Mouse (Mus musculus) right cerebral cortex, adult 18-20 months (tissue): ENCODE results near the gene Ehd1.

ENCODE experiments used
- DNase-seq: peaks from one replicate; pipeline ENCODE4 v3.0.0; 2022; ENCODE audit warnings: mixed read lengths

Gene Ehd1

DNA sequence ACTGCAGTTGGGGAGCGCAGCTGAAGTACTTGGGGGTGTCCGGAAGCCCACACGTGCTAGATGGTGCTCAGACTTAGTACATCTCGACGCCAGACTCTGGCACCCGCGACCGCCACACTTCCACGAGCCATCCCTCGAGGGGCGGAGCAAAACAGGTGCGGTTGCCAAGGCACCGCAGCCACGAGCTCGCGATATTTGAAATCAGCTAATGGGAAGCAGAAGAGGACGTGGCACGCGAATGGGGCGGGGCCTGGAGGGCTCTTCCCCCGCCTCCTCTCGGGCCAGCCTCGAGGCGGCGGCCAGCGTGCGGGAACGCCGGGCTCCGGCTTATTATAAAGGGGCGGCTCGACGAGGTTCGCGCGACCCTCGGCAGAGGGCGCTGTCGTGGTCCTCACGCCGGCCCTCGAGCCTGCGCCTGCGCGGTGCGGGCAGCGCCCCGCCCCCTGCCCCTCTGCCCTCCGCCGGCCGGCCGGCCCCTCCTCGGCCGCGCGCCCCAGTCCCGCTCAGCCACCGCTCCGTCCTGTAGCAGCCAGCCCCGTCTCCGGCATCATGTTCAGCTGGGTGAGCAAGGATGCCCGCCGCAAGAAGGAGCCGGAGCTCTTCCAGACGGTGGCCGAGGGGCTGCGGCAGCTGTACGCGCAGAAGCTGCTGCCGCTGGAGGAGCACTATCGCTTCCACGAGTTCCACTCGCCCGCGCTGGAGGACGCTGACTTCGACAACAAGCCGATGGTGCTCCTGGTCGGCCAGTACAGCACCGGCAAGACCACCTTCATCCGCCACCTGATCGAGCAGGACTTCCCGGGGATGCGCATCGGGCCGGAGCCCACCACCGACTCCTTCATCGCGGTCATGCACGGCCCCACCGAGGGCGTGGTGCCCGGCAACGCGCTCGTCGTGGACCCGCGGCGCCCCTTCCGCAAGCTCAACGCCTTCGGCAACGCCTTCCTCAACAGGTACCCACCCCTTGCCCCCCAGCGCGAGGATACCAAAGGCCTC, at the start of gene Ehd1:
Ehd1 (plus strand) TSS at position 300 of the 996 bp plus-strand sequence.
- DNase-seq = peak; percentile 97

DNA sequence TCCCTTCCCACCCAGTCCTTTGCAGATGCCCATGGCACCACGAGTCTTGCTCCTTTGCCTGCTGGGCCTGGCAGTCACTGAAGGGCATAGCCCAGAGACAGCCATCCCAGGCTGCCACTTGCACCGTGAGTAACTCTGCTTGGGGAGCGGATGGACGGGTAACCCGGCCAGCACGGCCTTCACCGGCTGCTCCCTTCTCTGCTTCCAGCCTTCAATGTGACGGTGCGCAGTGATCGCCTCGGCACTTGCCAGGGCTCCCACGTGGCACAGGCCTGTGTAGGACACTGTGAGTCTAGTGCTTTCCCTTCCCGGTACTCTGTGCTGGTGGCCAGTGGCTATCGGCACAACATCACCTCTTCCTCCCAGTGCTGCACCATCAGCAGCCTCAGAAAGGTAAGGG, 49.8 kb upstream of the Ehd1 start:
- no peak for DNase-seq

DNA sequence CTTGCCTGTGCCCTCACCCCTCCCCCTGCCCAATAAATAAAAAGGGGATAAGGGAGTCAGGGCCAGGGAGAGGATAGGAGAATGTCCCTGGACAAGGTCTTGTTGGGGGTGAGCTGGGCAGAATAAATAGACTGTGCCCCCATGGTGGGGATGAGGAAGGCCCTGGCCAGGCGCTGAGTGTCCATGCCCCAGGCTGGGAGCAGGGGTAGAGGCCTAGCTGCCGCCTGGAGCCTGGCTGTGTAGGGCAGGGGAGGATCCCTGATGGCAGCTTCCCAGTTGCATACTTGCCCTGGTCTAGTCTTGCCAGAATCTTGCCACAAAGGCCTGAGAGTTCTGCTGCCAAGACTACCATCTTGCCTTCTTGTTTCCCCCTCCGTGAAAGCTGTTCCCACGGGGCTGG, 48.7 kb upstream of the Ehd1 start:
- no peak for DNase-seq

DNA sequence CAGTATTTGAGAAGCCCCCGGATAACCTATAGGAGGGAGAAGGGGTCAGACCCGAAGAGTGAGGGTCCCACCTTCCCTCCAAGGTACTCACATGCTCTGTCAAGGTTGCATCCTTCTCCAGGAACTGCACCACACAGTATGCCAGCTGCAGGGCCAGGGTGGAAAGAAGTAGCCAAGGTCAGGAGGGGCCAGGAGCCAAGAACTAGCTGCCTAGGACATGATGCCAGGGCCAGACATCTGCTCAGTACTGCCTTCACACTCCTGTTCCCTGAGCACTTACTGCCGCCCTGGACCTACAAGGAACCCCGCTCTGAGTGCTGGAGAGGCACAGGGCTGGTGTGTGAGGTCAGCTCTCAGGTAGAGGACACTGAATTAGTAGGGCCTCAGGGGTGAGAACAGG, 46.1 kb upstream of the Ehd1 start:
- DNase-seq = no peak

DNA sequence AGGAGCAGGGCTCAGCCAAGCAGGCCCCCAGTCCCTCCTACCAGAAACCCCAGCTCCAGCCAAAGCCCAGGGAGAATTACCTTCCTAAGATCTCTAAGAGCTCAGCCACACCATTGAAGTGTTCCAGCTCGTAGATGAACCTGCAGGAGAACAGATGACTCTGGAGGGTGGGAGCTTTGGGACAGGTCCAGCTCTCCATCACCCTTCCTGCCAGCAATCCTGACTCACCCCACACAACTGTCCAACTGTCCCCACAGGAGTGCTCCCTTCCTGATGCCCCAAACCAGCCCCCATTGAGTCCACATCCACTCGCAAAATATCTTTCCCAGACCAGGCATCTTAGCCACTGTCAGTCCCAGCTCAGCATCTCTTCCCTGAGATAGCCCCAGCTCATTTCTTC, 45.5 kb upstream of the Ehd1 start:
- DNase-seq = no peak

DNA sequence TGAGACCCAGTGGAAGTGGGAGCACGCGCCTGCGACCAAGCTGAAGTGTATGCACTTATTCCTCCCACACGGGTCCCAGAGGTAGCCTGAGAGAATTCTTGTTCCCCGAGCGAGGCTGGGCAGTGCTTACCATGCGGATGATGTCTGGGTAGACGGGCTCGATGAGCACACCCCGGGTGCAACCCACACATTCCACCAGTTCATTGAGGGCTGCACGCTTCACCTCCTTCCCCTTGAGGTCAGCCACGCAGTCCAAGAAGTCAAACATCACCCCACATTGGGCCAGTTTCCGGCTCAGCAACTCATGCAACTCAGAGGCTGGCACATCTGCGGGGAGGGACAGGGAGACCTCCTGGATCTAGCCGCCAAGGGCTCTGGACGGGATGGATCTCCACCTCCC, 42.9 kb upstream of the Ehd1 start:
- DNase-seq = no peak

DNA sequence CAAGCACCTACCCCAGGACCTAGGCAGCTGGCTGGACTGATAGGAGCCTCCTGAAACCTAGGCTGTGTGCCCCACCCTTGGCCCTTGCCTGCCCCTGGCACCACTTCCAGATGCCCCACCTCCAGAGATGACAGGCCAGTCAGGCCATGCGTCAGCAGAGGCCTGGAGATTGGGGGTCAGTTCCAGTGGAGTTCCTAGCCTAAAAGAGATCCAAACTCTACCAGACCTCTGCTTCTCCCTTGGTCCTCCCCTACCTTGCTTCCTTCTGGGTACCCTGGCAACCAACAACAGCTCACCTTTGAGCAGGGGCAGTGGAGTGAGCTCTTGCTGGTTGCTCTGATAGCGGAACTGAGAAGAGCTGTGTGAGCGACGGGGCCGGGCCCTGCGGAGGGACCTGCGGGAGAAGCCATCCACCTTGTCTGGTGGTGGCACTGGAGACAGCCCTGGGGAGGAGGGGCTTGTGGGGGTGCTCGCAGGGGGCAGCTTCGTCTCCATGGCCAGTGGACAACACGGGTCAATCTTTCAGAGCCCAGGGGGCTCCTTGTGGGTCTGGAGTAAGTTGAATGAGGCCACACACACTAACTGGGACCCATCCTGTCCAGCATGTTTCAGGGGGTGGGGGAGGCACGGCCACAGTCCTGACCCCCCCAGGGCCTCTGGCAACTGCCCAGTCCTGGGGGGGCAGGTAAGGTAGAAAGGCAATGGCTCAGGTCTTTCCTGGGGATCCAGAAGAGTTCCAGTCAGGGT, 42.0 kb upstream of the Ehd1 start:
- no peak for DNase-seq

DNA sequence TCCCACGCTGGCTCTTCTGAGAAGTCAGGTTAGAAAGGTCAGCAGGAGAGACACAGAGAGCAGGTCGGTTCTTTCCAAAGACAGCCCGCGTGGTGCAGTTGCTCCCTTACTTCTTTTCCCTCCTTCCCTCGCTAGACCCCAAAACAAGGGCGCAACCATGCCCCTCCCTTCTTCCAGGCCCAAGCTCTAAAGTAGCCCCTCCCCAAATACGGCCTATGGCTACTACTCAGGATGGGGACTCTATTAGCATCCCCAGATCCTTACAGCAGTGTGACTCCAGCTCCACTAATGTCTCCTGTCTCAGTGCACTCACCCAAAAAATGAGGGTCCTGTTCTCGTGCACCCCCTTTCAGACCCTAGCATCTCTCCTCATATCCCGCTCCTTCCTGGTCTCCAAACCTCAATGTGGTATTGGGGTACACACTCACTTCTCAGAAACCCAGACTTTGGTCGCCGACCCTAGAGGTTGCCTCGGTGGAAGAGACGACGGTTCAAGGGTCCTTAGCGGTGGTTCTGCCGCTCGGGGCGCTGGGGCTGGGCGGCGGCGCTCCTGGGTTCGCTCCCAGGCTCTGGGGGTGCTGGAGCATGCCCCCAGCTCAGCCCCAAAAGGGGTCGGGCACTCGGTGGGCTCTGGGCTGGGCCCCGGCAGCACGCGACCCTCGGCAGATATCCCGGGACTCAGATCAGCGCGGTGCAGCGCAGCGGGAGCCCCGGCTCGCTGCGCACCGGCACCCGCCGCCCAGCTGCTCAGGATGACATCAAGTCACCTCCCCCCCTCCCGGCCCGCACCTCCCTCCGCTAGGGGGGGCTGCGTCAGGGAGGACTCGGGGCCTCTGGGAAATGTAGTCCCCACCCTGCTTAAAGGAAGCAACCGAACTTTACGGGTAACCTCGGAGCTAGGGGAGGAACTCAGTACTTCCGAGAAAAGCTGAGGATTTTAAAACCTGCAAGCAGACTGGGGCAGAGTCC, 41.2 kb upstream of the Ehd1 start, which contains the start of gene Ppp2r5b:
Ppp2r5b (minus strand) TSS at position 789 of the 969 bp plus-strand sequence.
- peak; percentile 94 for DNase-seq

DNA sequence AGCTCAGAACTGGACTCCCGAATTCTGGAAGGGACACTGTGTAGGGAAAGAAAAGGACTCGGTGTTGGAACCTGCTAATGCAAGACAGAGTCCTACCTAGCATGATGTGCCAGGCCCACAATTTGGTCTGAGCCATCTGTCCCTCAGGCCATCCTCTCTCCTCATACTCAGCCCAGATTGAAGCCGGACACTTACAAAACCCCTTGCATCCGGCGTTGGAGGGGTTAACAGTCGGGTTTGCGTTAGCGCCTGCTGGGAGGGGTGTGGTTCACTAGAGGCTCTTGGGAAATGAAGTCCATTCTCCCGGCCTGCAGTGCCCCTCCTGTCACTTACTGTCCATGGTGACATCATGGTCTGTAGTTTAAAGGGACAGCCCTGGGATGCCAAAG, 40.5 kb upstream of the Ehd1 start:
- DNase-seq = peak; percentile 94

DNA sequence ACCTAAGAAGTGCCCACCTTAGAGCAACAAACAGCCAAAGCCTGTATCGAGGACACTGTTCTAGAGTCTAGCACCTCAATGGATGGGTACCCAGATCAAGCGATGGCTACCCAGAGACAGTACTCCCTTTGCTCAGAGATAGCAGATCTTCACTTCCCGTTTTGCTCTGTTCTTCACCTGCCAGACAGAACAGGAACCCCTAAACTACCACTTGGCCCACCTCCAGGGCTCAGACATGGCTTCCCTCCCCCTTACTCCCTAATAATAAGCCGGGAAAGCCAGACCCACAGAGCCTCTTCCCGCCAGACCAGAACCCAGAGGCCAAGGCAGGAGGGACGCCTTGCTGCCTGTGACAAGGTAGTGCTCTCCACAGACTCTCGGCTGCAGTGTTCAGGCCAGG, 39.7 kb upstream of the Ehd1 start:
- DNase-seq = no peak

DNA sequence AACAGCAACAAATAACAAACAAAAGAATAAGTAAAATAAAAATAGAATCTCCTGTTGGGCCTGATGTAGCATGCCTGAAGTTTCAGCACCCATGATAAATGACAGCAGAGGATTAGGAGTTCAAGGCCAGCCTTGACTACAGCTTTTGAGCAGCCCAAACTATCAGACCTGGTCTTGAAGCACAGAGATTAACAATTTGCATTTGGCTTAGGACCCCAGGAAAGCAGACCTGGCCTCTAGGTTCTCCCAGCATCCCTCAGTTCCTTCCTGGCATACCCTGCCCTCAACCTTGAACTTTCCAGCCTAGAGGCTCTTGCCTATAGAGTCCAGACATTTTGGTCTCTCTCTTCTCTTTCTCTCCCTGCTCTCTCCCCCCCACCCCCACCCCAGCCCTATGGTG, 37.8 kb upstream of the Ehd1 start:
- no peak for DNase-seq

DNA sequence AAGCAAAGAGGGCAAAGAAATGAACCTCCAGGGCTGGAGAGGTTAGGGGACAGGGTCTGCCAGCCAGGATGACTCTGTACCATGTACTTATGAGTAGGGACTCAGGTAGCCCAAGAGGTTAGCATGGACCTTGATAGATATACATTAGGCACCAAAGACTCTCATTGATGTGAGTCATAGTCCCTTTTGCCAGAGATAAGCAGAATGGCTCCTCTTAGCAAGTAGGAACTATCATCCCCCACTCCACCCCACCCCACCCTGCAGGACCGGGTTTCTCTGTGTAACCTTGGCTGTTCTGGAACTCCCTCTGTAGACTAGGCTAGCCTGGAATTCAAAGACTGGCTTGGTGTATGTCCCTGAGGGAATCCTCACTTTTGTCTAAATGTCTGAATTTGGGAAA, 36.4 kb upstream of the Ehd1 start:
- no peak for DNase-seq

DNA sequence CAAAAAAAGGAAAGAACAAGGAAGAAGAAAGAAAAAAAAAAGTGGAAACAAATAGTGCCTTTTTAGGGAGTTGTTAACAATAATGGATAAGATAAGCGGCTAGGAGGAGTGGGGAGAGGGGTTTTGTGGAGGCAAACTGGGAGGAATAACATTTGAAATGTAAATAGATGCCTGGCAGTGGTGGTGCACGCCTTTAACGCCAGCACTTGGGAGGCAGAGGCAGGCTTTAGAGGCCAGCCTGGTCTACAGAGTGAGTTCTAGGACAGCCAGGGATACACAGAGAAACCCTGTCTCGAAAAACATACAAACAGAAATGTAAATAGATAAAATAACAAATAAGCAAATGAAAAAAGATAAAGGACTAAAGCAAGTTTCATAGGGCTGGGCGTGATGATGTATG, 35.8 kb upstream of the Ehd1 start:
- DNase-seq = no peak

DNA sequence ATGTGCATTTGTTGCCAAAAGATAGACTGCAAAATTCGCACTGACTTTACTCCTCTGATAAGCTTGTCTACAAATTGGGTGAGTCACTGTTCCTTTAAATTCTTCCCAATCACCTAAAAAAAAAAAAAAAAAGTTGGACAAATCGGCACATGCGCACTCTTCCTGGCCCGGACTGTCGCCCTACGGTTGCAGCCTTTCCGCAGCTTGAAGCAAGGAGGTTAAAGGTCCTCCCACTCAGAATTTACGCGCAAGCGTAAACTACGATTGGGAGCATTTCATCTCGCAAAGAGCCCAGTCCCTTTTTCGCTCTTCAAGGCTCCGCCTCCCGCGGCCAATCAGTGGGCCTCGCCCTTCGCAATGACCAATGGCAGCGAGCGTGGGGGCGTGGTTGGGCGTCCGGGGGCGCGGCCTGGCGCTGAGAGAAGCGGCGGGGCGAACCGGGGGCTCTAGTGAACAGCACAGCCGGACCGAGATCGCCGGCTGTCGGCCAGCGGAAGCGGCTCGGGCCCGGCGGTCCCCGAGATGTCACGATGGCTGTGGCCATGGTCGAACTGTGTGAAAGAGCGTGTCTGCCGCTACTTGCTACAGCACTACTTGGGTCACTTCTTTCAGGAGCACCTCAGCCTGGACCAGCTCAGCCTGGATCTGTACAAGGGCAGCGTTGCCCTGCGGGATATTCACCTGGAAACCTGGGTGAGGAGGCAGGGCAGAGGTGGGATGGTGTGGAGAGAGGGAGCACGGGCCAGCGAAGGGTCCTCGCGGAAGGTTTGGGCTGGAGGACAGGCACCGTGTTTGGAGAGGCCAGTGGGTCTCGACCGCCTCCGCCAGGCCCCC, 35.0 kb upstream of the Ehd1 start, which contains the start of gene Atg2a:
Atg2a (plus strand) TSS at position 395 of the 834 bp plus-strand sequence.
- peak; percentile 98 for DNase-seq

DNA sequence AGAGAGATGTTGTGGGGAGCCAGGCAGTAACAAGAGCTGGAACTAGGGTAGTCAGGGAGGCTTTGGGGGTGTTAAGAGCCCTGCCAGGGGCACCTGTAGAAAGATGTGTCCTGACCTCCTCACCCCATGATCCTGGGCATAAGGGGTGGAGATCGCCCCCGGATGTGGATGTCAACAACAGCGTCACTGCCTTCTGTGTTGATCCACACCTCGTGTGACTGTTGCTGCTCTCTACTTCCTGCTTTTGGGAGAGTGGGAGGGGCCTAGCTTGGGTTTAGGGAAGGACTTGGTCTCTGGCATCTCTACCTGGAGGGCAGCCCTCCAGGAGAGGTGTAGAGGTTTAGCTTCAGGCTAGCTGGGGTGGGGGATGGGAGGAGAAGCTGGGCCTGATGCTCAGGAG, 34.2 kb upstream of the Ehd1 start:
- DNase-seq = no peak

DNA sequence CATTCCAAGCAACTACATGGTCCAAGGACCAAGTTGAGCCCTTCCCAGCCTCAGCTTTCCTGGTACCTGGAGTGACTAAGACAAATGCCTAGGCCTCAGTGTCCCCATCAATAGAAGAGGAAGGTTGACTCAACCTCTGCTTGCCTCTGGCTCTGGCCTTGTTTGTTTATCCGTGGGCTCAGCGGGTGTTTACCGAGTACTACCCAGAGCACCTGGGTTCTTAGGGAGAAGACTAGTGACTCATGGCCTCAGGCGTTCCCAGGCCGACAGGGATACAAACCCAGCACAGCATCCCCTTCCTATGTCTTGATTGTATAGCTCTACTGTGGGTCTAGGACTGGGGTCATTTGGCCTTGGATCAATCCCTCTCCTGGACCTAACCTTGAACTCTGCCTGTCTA, 33.3 kb upstream of the Ehd1 start:
- DNase-seq = no peak

DNA sequence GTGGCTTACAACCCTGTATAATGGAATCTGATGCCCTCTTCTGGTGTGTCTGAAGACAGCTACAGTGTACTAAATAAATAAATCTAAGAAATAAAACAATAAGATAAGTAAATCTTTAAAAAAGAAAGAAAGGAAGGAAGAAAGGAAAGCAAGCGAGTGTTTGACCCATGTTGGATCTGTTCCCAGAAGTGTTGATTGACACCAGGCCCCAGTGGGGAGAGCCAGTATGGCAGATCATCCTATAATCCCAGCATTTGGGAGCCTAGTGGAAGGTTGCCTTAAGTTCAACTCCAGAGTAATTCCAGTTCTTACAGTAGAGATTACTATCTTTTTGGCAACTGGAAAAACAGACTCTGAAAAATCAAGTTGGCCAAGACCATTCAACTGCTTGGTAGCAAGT, 30.7 kb upstream of the Ehd1 start:
- no peak for DNase-seq

DNA sequence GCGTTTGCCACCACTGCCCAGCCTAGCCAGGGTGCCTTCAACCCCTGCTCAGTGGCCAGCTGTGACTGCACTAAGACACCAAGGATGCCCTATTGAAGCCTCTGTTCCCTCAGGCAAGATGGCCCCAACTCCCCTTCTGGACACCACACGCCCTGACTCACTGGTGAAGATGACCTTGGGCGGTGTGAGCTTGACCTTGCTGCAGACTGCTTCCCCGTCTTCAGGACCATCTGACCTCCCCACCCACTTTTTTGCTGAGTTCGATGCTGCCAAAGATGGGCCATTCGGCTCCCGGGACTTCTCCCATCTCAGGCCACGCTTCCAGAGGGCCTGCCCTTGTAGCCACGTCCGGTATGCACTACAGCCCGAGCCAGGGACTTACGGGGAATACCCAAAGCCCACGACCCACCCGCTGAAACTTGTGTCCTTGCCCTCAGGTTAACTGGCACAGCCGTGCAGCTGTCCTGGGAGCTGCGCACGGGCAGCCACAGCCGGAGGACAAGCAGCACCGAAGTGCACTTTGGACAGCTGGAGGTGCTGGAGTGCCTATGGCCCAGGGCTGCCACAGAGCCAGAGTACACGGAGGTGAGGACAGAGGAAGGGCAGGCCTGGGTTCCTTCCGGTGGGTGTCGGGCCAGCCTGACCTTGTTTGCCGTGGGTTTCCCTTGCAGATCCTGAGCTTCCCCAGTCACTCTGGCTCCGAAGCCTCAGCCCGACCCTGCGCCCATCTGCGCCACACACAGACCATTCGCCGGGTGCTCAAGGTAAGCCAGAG, 28.8 kb upstream of the Ehd1 start:
- no peak for DNase-seq

DNA sequence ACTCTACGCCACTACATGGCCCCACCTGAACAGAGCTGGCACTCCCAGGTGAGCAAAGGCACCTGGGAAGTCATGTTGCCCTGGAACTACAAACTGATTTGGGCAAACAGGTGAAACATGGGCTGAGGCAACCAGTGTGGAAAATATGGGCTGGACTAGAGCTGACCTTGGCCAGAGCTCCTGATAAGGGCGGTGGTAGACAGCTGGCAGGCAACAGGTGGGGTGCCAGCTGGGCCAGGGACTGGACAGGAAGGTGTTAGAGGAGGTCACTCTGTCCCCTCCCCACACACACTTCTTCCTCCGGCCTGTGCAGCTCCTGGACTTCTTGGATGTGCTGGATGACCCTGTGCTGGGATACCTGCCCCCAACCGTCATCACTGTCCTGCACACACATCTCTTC, 23.5 kb upstream of the Ehd1 start:
- no peak for DNase-seq

DNA sequence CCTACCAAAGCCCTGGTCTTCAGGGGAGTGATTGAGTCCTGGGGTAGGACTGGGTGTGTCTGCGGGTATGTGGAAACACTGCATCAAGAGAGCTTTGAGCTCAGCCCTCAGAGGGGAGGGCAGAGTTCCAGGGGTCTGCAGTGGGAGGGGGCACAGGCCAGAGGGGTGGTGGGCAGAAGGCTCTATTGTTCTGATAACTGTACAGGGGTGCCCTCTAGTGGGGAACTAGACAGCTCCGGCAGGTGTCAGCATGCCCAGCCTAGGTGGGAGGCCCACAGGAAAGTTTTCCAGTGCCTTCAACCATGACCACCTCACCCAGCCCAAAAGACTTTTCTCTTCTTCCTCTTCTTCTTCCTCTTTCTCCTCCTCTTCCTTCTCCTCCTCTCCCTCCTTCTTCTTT, 16.1 kb upstream of the Ehd1 start:
- no peak for DNase-seq

DNA sequence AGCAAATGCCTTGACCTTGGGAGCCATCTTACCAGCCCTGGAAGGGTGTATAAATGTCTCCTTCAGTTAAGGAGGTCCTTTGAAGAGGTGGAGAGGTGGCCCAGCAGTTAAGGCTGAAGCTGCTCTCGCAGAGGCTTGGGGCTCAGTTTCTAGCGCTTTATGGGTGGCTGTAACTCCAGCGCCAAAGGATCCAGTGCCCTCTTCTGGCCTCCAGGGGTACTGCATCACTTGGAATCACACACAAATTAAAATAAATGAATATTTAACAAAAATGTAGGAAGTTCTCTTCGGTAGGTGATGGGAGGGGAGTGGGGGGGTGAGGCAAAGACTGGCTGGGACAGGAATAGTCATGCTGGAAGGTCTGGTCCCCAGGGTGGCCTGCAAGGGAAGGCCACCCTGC, 15.6 kb upstream of the Ehd1 start:
- no peak for DNase-seq
